Mouse (Mus musculus) ovary, postnatal 14 days (tissue): ENCODE data around the gene Fam117b.

Experiments
- DNase-seq: peaks from one replicate; pipeline ENCODE4 v3.0.0; 2022; ENCODE audit warnings: low spot score

The Fam117b gene

GRCm38 (mm10) chr1:59986626-59987025 is 73.8 kb downstream of the Fam117b start:
- DNase-seq: no peak

- DNase-seq: no peak
These were observed 74.7 kb downstream of the Fam117b start for GRCm38 (mm10) chr1:59987399-59988040.

- no peak for DNase-seq
These were observed 82.8 kb downstream of the Fam117b start for GRCm38 (mm10) chr1:59995646-59996045.

- DNase-seq: no peak
These were observed 84.5 kb downstream of the Fam117b start for GRCm38 (mm10) chr1:59997352-59997751.

GRCm38 (mm10) chr1:60000319-60000718 is 87.5 kb downstream of the Fam117b start:
- DNase-seq: peak; percentile 12

- DNase-seq: no peak
These were observed 94.5 kb downstream of the Fam117b start for GRCm38 (mm10) chr1:60007337-60007736.

- DNase-seq: no peak
These were observed 95.9 kb downstream of the Fam117b start for GRCm38 (mm10) chr1:60008743-60009142.

- DNase-seq: no peak
These were observed 101.0 kb downstream of the Fam117b start for GRCm38 (mm10) chr1:60013779-60014178.

GRCm38 (mm10) chr1:60015511-60015910 is 102.7 kb downstream of the Fam117b start:
- no peak for DNase-seq

GRCm38 (mm10) chr1:60016136-60016611 is 103.4 kb downstream of the Fam117b start:
- no peak for DNase-seq

- DNase-seq: no peak
These were observed 104.2 kb downstream of the Fam117b start for GRCm38 (mm10) chr1:60017031-60017469.
